Mouse (Mus musculus) ES-Bruce4 (cell line): ENCODE results near the gene Izumo2. TPM values are rescaled to one million over a fixed set of nuclear protein-coding genes. Genes with fewer than 3 reads are reported as not detected.
A peak's percentile ranks its signal among the peaks of the same experiment; 100 is the strongest.
"Not testable (repeated sequence)": the region's sequence is repeated elsewhere in the genome, so short reads cannot be mapped to it uniquely, and the experiment has no call there.

Source experiments
- H3K27ac ChIP-seq: 2 replicates; pipeline ENCODE4 v1.5.1; 2012; ENCODE audit warnings: low read length, inconsistent platforms; ENCODE audit not compliant: insufficient read depth
- H3K27me3 ChIP-seq: 2 replicates; pipeline ENCODE4 v1.6.1; 2012; ENCODE audit warnings: mild to moderate bottlenecking, low read length, inconsistent platforms; ENCODE audit not compliant: control insufficient read depth, poor library complexity, insufficient read depth, severe bottlenecking
- H3K36me3 ChIP-seq: 2 replicates; pipeline ENCODE4 v1.6.1; 2012; ENCODE audit warnings: inconsistent platforms, mild to moderate bottlenecking, low read length, moderate library complexity; ENCODE audit not compliant: control insufficient read depth, poor library complexity, insufficient read depth, severe bottlenecking
- H3K4me1 ChIP-seq: one replicate; pipeline ENCODE4 v1.8.1; 2011; ENCODE audit warnings: low read length; ENCODE audit not compliant: control insufficient read depth, insufficient read depth
- H3K4me3 ChIP-seq: 2 replicates; pipeline ENCODE4 v1.5.1; 2011; ENCODE audit warnings: low read depth, mild to moderate bottlenecking, low read length
- H3K9ac ChIP-seq: 2 replicates; pipeline ENCODE4 v1.6.1; 2012; ENCODE audit warnings: low read depth, mild to moderate bottlenecking, inconsistent platforms; ENCODE audit not compliant: poor library complexity, severe bottlenecking
- H3K9me3 ChIP-seq: replicated peaks from 2 replicates; pipeline ENCODE4 v1.6.1; 2012; ENCODE audit warnings: mild to moderate bottlenecking, low read length, inconsistent platforms; ENCODE audit not compliant: control insufficient read depth, poor library complexity, insufficient read depth, severe bottlenecking
- CTCF ChIP-seq: IDR thresholded peaks from one replicate; pipeline ENCODE4 v1.8.1; 2011; ENCODE audit warnings: low read depth, low read length
- EP300 ChIP-seq: IDR thresholded peaks from 2 replicates; pipeline ENCODE4 v1.6.1; 2011; ENCODE audit warnings: low read depth, low read length; ENCODE audit not compliant: insufficient read depth
- POLR2A ChIP-seq: IDR thresholded peaks from one replicate; pipeline ENCODE4 v1.8.1; 2011; ENCODE audit warnings: low read length; ENCODE audit not compliant: insufficient read depth
- polyA plus RNA-seq: library from polyadenylated mRNA; stranded (reverse); fragments of >200 nt; gene quantifications from 2 replicates; pipeline ENCODE4 v1.2.4, GENCODE M21; 2011; ENCODE audit warnings: low read depth; ENCODE audit not compliant: missing spikeins, insufficient read depth, insufficient read length

The Izumo2 gene
- polyA plus RNA-seq, 1 experiment = 1.8 TPM

- H3K9ac ChIP-seq = peak overlapping the region; percentile 61
- no peaks in the 10 kb centered on the region for H3K36me3 ChIP-seq
- no peaks in the 10 kb centered on the region for H3K27me3 ChIP-seq
- H3K4me1 ChIP-seq = peaks cover 7% of the 10 kb centered on the region
- H3K27ac ChIP-seq = peak overlapping the region; percentile 96
- H3K4me3 ChIP-seq = peak overlapping the region; percentile 79
- H3K9me3 ChIP-seq = no peaks in the 10 kb centered on the region
- TF ChIP-seq EP300 (no peak), CTCF (no peak), POLR2A (no peak)
These were observed 5.6 kb upstream of the Izumo2 start for GRCm38 (mm10) chr7:44702985-44703384.

- no peak overlapping the region for H3K4me3 ChIP-seq
- no peaks in the 10 kb centered on the region for H3K36me3 ChIP-seq
- no peak overlapping the region; the same call in 1 of the 2 replicates for H3K27ac ChIP-seq
- H3K9me3 ChIP-seq = no peaks in the 10 kb centered on the region
- no peak overlapping the region for H3K9ac ChIP-seq
- no peaks in the 10 kb centered on the region for H3K27me3 ChIP-seq
- H3K4me1 ChIP-seq = no peaks in the 10 kb centered on the region
- TF ChIP-seq POLR2A (no peak), CTCF (no peak), EP300 (no peak)
These were observed 4.2 kb upstream of the Izumo2 start for GRCm38 (mm10) chr7:44704363-44704762.

GRCm38 (mm10) chr7:44705086-44705485, 3.5 kb upstream of the Izumo2 start:
- Histone ChIP-seq H3K4me1 (no peaks in the 10 kb centered on the region), H3K9ac (no peak overlapping the region), H3K27me3 (no peaks in the 10 kb centered on the region), H3K36me3 (no peaks in the 10 kb centered on the region), H3K9me3 (no peaks in the 10 kb centered on the region), H3K27ac (no peak overlapping the region), H3K4me3 (no peak overlapping the region)
- TF ChIP-seq POLR2A = no peak

DNA sequence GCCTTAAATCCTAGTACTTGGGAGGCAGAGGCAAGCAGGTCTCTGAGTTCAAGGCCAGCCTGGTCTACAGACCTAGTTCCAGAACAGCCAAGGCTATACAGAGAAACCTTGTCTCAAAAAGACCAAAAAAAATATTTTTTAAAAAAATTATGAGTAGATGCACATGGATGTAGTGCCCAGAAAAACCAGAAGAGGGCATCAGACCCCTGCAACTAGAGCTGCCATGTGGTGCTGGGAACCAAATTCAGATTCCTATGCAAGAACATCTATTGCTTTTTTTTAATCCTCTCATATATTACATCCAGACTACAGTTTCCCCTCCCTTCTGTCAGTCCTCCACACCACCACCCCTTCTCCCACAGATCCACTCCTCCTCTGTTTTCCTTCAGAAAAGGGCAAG, 2.2 kb upstream of the Izumo2 start:
- no peaks in the 10 kb centered on the region for H3K36me3 ChIP-seq
- H3K9me3 ChIP-seq = no peaks in the 10 kb centered on the region
- H3K27ac ChIP-seq = peak overlapping the region; percentile 87
- H3K4me1 ChIP-seq = no peaks in the 10 kb centered on the region
- no peak overlapping the region for H3K4me3 ChIP-seq
- 0 out of 2 replicates have a peak overlapping the region, but pooled peaks have one; percentile 56 for H3K9ac ChIP-seq
- TF ChIP-seq CTCF (peak; percentile 13), EP300 (no peak)
- H3K27me3 ChIP-seq = no peaks in the 10 kb centered on the region

- H3K27me3 ChIP-seq = no peaks in the 10 kb centered on the region
- peak overlapping the region; percentile 87 for H3K27ac ChIP-seq
- TF ChIP-seq CTCF (no peak), EP300 (no peak), POLR2A (no peak)
- H3K36me3 ChIP-seq = no peaks in the 10 kb centered on the region
- no peaks in the 10 kb centered on the region for H3K4me1 ChIP-seq
- no peak overlapping the region for H3K4me3 ChIP-seq
- H3K9me3 ChIP-seq = no peaks in the 10 kb centered on the region
- H3K9ac ChIP-seq = peak overlapping the region; percentile 56
These were observed 1.3 kb upstream of the Izumo2 start for GRCm38 (mm10) chr7:44707169-44707675.

- not testable (repeated sequence) for H3K4me3 ChIP-seq
- peak overlapping the region; percentile 56 for H3K9ac ChIP-seq
These were observed 449 bp upstream of the Izumo2 start for GRCm38 (mm10) chr7:44708093-44708492.

DNA sequence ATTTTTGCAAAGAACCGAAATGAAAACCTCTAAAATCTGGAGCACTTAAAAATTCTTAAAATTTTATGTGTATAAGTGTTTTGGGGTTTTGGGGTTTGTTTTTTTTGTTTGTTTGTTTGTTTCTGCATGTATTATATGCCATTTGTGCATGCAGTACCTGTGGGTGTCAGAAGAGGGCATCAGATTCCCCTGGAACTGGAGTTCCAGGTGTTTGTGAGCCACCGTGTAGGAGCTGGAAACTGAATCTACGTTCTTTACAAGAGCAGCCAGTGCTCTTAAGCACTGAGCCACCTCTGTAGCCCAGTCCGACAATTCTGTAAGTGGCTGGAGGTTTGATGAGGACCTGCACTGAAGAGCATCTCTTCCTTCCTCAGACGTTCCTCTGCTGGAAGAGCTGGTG, 1.3 kb downstream of the Izumo2 start:
- Histone ChIP-seq H3K4me3 (no peak overlapping the region), H3K36me3 (no peaks in the 10 kb centered on the region), H3K9me3 (no peaks in the 10 kb centered on the region), H3K27ac (peak overlapping the region; percentile 93), H3K9ac (no peak overlapping the region), H3K4me1 (no peaks in the 10 kb centered on the region), H3K27me3 (no peaks in the 10 kb centered on the region)
- TF ChIP-seq EP300 = no peak
- TF ChIP-seq POLR2A = no peak
- TF ChIP-seq CTCF = peak; percentile 11

More at GRCm38 (mm10) chr7:44708093-44708492, 449 bp upstream of the Izumo2 start:
- H3K4me1 ChIP-seq, H3K27me3 ChIP-seq, H3K9me3 ChIP-seq, H3K36me3 ChIP-seq: not testable (repeated sequence)
- H3K27ac ChIP-seq = peak overlapping the region; percentile 93
- TF ChIP-seq EP300 = peak; percentile 48; the same call in 1 of the 2 replicates
